Mouse (Mus musculus): Measurements from ENCODE around the gene Cypt3.

GRCm38 (mm10) chrX:153564650-153565049 is 6.3 kb downstream of the Cypt3 start:
- TF ChIP-seq CTCF (IDR thresholded peaks at IDR 0.05; ENCODE audit: low read depth) (no peak), EP300 (optimal IDR thresholded peaks at IDR 0.05) (no peak)

Data from stomach, postnatal 0 days (tissue).